Mouse (Mus musculus) olfactory bulb, adult 2 months (tissue): Measurements from ENCODE around the gene Gnaz. TPM values are rescaled to one million over a fixed set of nuclear protein-coding genes. Genes with fewer than 3 reads are reported as not detected.

Experiments used
- H3K27ac ChIP-seq: fragments of 200-500 bp; 2 replicates; pipeline ENCODE4 v1.5.1; 2012; ENCODE audit warnings: low read depth, low read length; ENCODE audit not compliant: insufficient read depth
- H3K4me1 ChIP-seq: fragments of 200-500 bp; 2 replicates; pipeline ENCODE4 v1.6.1; 2012; ENCODE audit warnings: low read length; ENCODE audit not compliant: control insufficient read depth, insufficient read depth
- H3K4me3 ChIP-seq: fragments of 200-500 bp; 2 replicates; pipeline ENCODE4 v1.5.1; 2012; ENCODE audit warnings: mild to moderate bottlenecking, low read depth, low read length, moderate library complexity; ENCODE audit not compliant: insufficient read depth
- CTCF ChIP-seq: fragments of 200-500 bp; IDR thresholded peaks from 2 replicates; pipeline ENCODE4 v1.5.1; 2012; ENCODE audit warnings: low read depth, mild to moderate bottlenecking, low read length, moderate library complexity; ENCODE audit not compliant: insufficient read depth
- POLR2A ChIP-seq: fragments of 200-500 bp; IDR thresholded peaks from 2 replicates; pipeline ENCODE4 v1.6.1; 2012; ENCODE audit warnings: mild to moderate bottlenecking, low read depth, low read length, moderate library complexity; ENCODE audit not compliant: insufficient read depth
- WGBS: fragments of 180-500 bp; shearing (Covaris S2); methylation state at CpG from one replicate; pipeline ENCODE4 v1.1.7; 2018; 5-methylcytosine and 5-hydroxymethylcytosine counted together
- polyA plus RNA-seq: library from polyadenylated mRNA; stranded (reverse); fragments of >200 nt; gene quantifications from 2 replicates; pipeline ENCODE4 v1.2.4, GENCODE M21; 2012; ENCODE audit warnings: low replicate concordance; ENCODE audit not compliant: missing spikeins, insufficient read depth, insufficient read length

Gnaz gene
- polyA plus RNA-seq, 1 experiment: not detected

- H3K4me3 ChIP-seq: peak overlapping the region; percentile 75
- peaks cover 40% of the 10 kb centered on the region for H3K4me1 ChIP-seq
- H3K27ac ChIP-seq: no peak overlapping the region
- no peak for TF ChIP-seq POLR2A
- no peak for TF ChIP-seq CTCF
- 45% methylated on average over 6 of the region's 6 CpGs for WGBS
These were observed 95.6 kb downstream of the Gnaz start for GRCm38 (mm10) chr10:75062621-75063020.

- Histone ChIP-seq H3K27ac (no peak overlapping the region), H3K4me3 (peak overlapping the region; percentile 49), H3K4me1 (peaks cover 43% of the 10 kb centered on the region)
- 21% methylated on average over 12 of the region's 12 CpGs for WGBS
- TF ChIP-seq POLR2A: no peak
- TF ChIP-seq CTCF: no peak
These were observed 96.5 kb downstream of the Gnaz start for GRCm38 (mm10) chr10:75063301-75063965.

- Histone ChIP-seq H3K4me1 (peaks cover 42% of the 10 kb centered on the region), H3K4me3 (no peak overlapping the region), H3K27ac (no peak overlapping the region)
- 69% methylated on average over 6 of the region's 6 CpGs for WGBS
- TF ChIP-seq CTCF (no peak), POLR2A (no peak)
These were observed 98.7 kb downstream of the Gnaz start for GRCm38 (mm10) chr10:75065691-75066090.

Other genes with a start within 250 kb of the Gnaz start
- not detected in 2 replicates for gene Rsph14, start 65.4 kb downstream of the Gnaz start, polyA plus RNA-seq
- not detected in 2 replicates for gene Rab36, start 69.9 kb downstream of the Gnaz start, polyA plus RNA-seq
- gene Bcr, start 93.4 kb downstream of the Gnaz start, polyA plus RNA-seq: not detected in 2 replicates
- not detected in 2 replicates for gene Specc1l, start 244.9 kb downstream of the Gnaz start, polyA plus RNA-seq